Mouse (Mus musculus) ES-Bruce4 (cell line): ENCODE data around the gene Csrnp3. TPM values are rescaled to one million over a fixed set of nuclear protein-coding genes. Genes with fewer than 3 reads are reported as not detected.
"Not testable (repeated sequence)": the region's sequence is repeated elsewhere in the genome, so short reads cannot be mapped to it uniquely, and the experiment has no call there.

ENCODE experiments used
- H3K27ac ChIP-seq: 2 replicates; pipeline ENCODE4 v1.5.1; 2012; ENCODE audit warnings: low read length, inconsistent platforms; ENCODE audit not compliant: insufficient read depth
- H3K27me3 ChIP-seq: 2 replicates; pipeline ENCODE4 v1.6.1; 2012; ENCODE audit warnings: mild to moderate bottlenecking, low read length, inconsistent platforms; ENCODE audit not compliant: control insufficient read depth, poor library complexity, insufficient read depth, severe bottlenecking
- H3K36me3 ChIP-seq: 2 replicates; pipeline ENCODE4 v1.6.1; 2012; ENCODE audit warnings: inconsistent platforms, mild to moderate bottlenecking, low read length, moderate library complexity; ENCODE audit not compliant: control insufficient read depth, poor library complexity, insufficient read depth, severe bottlenecking
- H3K4me1 ChIP-seq: one replicate; pipeline ENCODE4 v1.8.1; 2011; ENCODE audit warnings: low read length; ENCODE audit not compliant: control insufficient read depth, insufficient read depth
- H3K4me3 ChIP-seq: 2 replicates; pipeline ENCODE4 v1.5.1; 2011; ENCODE audit warnings: low read depth, mild to moderate bottlenecking, low read length
- H3K9ac ChIP-seq: 2 replicates; pipeline ENCODE4 v1.6.1; 2012; ENCODE audit warnings: low read depth, mild to moderate bottlenecking, inconsistent platforms; ENCODE audit not compliant: poor library complexity, severe bottlenecking
- H3K9me3 ChIP-seq: replicated peaks from 2 replicates; pipeline ENCODE4 v1.6.1; 2012; ENCODE audit warnings: mild to moderate bottlenecking, low read length, inconsistent platforms; ENCODE audit not compliant: control insufficient read depth, poor library complexity, insufficient read depth, severe bottlenecking
- CTCF ChIP-seq: IDR thresholded peaks from one replicate; pipeline ENCODE4 v1.8.1; 2011; ENCODE audit warnings: low read depth, low read length
- EP300 ChIP-seq: IDR thresholded peaks from 2 replicates; pipeline ENCODE4 v1.6.1; 2011; ENCODE audit warnings: low read depth, low read length; ENCODE audit not compliant: insufficient read depth
- POLR2A ChIP-seq: IDR thresholded peaks from one replicate; pipeline ENCODE4 v1.8.1; 2011; ENCODE audit warnings: low read length; ENCODE audit not compliant: insufficient read depth
- polyA plus RNA-seq: library from polyadenylated mRNA; stranded (reverse); fragments of >200 nt; gene quantifications from 2 replicates; pipeline ENCODE4 v1.2.4, GENCODE M21; 2011; ENCODE audit warnings: low read depth; ENCODE audit not compliant: missing spikeins, insufficient read depth, insufficient read length

Gene Csrnp3
- polyA plus RNA-seq, 1 experiment = 5.1 TPM

DNA sequence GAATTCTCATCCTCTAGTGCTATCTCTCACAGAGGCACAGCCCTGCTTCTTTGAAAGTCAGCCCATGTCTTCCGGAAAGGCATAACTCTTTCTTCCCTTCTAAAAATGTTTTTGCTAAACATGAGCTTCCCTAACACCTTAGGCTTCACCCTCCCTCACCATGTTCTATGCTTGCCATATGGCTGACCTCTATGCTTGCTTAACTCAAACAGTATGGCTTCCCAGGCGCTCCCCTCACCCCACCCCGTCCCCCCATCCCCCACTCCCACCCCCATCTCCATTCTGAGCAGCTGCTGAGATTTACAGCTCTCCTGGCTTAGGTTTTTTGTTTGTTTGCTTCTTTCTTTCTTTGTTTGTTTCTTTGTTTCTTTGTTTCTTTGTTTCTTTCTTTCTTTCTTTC lies 3.2 kb upstream of the Csrnp3 start:
- peak overlapping the region; percentile 99 for H3K27ac ChIP-seq
- no peaks in the 10 kb centered on the region for H3K36me3 ChIP-seq
- H3K27me3 ChIP-seq = no peaks in the 10 kb centered on the region
- H3K4me3 ChIP-seq = no peak overlapping the region
- peak overlapping the region; percentile 78 for H3K9ac ChIP-seq
- no peak for TF ChIP-seq POLR2A
- no peak for TF ChIP-seq CTCF
- TF ChIP-seq EP300 = no peak
- H3K9me3 ChIP-seq = no peaks in the 10 kb centered on the region; the same call in 1 of the 2 replicates
- H3K4me1 ChIP-seq = peaks cover 2% of the 10 kb centered on the region

GRCm38 (mm10) chr2:65846000-65846755 lies 611 bp downstream of the Csrnp3 start:
- Histone ChIP-seq H3K27me3 (no peaks in the 10 kb centered on the region), H3K4me3 (peak overlapping the region; percentile 69), H3K9ac (peak overlapping the region; percentile 30; the same call in 1 of the 2 replicates), H3K9me3 (no peaks in the 10 kb centered on the region), H3K27ac (peak overlapping the region; percentile 55; the same call in 1 of the 2 replicates), H3K36me3 (no peaks in the 10 kb centered on the region), H3K4me1 (peaks cover 4% of the 10 kb centered on the region)
- TF ChIP-seq EP300 (no peak), CTCF (no peak), POLR2A (no peak)

GRCm38 (mm10) chr2:65847463-65848110 lies 2.0 kb downstream of the Csrnp3 start:
- H3K27me3 ChIP-seq = no peaks in the 10 kb centered on the region
- no peaks in the 10 kb centered on the region for H3K9me3 ChIP-seq
- no peak overlapping the region for H3K4me3 ChIP-seq
- no peak overlapping the region for H3K27ac ChIP-seq
- no peak for TF ChIP-seq CTCF
- no peak for TF ChIP-seq EP300
- no peak for TF ChIP-seq POLR2A
- no peaks in the 10 kb centered on the region for H3K36me3 ChIP-seq
- peaks cover 4% of the 10 kb centered on the region for H3K4me1 ChIP-seq
- H3K9ac ChIP-seq = no peak overlapping the region

- Histone ChIP-seq H3K4me3 (no peak overlapping the region), H3K9ac (no peak overlapping the region), H3K4me1 (peaks cover 2% of the 10 kb centered on the region), H3K9me3 (no peaks in the 10 kb centered on the region), H3K27me3 (no peaks in the 10 kb centered on the region), H3K27ac (no peak overlapping the region), H3K36me3 (no peaks in the 10 kb centered on the region)
- TF ChIP-seq CTCF (no peak), POLR2A (no peak), EP300 (no peak)
Measured at GRCm38 (mm10) chr2:65848706-65849105, 3.1 kb downstream of the Csrnp3 start.

GRCm38 (mm10) chr2:65850282-65850681 lies 4.7 kb downstream of the Csrnp3 start:
- not testable (repeated sequence) for H3K36me3 ChIP-seq, H3K27me3 ChIP-seq, H3K9ac ChIP-seq, H3K4me3 ChIP-seq, H3K9me3 ChIP-seq, H3K4me1 ChIP-seq, H3K27ac ChIP-seq

DNA sequence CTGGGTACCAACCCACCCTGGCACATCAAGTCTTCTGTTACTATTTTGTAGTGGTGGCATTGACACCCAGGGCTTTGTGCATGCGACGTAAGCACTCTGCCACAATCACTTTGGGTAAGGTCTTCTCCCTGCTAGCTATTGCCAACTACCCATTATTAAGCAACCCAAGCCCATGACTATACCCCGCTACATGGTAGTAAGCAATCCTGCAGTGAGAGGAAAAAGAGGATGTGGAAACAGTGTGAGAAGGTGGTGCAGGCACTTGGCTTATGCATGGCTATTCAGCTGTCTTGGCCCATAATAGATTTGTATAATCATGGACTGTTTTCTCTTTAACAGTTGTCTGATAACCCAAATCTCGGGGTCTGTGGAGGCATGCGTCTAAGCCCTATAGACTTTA lies 11.2 kb downstream of the Csrnp3 start:
- TF ChIP-seq CTCF (no peak), EP300 (no peak), POLR2A (no peak)
- no peaks in the 10 kb centered on the region for H3K36me3 ChIP-seq
- no peaks in the 10 kb centered on the region for H3K27me3 ChIP-seq
- H3K27ac ChIP-seq = no peak overlapping the region
- no peak overlapping the region for H3K9ac ChIP-seq
- H3K9me3 ChIP-seq = no peaks in the 10 kb centered on the region
- no peaks in the 10 kb centered on the region for H3K4me1 ChIP-seq
- H3K4me3 ChIP-seq = no peak overlapping the region
